20 mouse cellular contexts compared by ENCODE assay signal in the genomic region with DNA sequence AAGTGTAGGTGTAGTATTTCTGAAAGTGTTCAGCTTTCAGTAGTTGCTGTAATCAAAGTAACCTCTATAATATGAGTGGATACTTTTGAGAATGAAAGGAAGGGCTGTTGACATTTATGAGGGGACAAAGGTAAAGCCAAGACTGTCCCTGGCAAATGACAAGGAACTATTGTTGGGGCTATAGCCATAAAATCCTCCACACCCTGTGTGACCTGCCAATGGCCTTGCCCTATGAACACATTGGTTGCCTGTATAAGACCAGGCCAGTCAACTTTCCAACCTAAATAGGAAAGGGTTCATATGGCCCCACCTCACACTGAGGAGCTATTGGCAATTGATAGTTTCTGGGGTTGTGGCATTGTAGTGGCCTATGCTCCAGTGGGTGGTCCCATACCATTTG. TPM values are rescaled to one million over a fixed set of nuclear protein-coding genes. Genes with fewer than 3 reads are reported as not detected.
"Had no signal": no experiment of that assay in that cellular context is flagged by ENCODE, and none has a peak within 500 bp of the region (broad histone marks: within the 10 kb centered on the region; RNA-seq: fewer than 3 reads in every experiment).

No protein-coding gene starts in this region.

- H3K27me3 ChIP-seq: hindbrain, embryonic 12.5 days; limb, embryonic 13.5 days; limb, embryonic 15.5 days had no signal

- H3K4me1 ChIP-seq: heart, embryonic 12.5 days; hindbrain, embryonic 10.5 days; hindbrain, embryonic 12.5 days; limb, embryonic 13.5 days; limb, embryonic 15.5 days had no signal

- DNase-seq: gastrocnemius, postnatal 25 days; heart, adult 2 months; layer of hippocampus, adult 9-11 months; layer of hippocampus, postnatal 36 days had no signal

- H3K9me3 ChIP-seq: heart, embryonic 12.5 days; hindbrain, embryonic 10.5 days; hindbrain, embryonic 12.5 days; limb, embryonic 13.5 days; limb, embryonic 15.5 days; liver, embryonic 12.5 days had no signal

- H3K4me2 ChIP-seq: heart, embryonic 12.5 days; hindbrain, embryonic 12.5 days; hindbrain, embryonic 14.5 days; limb, embryonic 13.5 days; limb, embryonic 15.5 days; liver, embryonic 12.5 days had no signal

- H3K4me3 ChIP-seq: gastrocnemius, adult 2 months; heart, adult 2 months; heart, embryonic 12.5 days; hindbrain, embryonic 10.5 days; hindbrain, embryonic 12.5 days; limb, embryonic 13.5 days; limb, embryonic 15.5 days; liver, embryonic 12.5 days had no signal

- H3K36me3 ChIP-seq: heart, embryonic 12.5 days; hindbrain, embryonic 10.5 days; hindbrain, embryonic 12.5 days; limb, embryonic 13.5 days; limb, embryonic 15.5 days; liver, embryonic 12.5 days had no signal

- H3K27ac ChIP-seq: gastrocnemius, adult 2 months; heart, adult 2 months; hindbrain, embryonic 10.5 days; hindbrain, embryonic 12.5 days; hindbrain, embryonic 14.5 days; limb, embryonic 13.5 days; limb, embryonic 15.5 days; liver, embryonic 12.5 days had no signal

- H3K9ac ChIP-seq: forebrain, postnatal 0 days; heart, embryonic 12.5 days; hindbrain, embryonic 12.5 days; hindbrain, embryonic 14.5 days; limb, embryonic 13.5 days; limb, embryonic 15.5 days; liver, embryonic 12.5 days had no signal

- ATAC-seq: forebrain, postnatal 0 days; hindbrain, embryonic 16.5 days; inflammation-experienced regulatory T-cells, adult 6 months; liver, embryonic 12.5 days had no signal

RNA-seq across cellular contexts. Expression of a gene that starts 0.9 kb away (rescaled TPM):
- polyA plus RNA-seq: heart, adult 2 months; heart, embryonic 12.5 days; heart, embryonic 14.5 days; hindbrain, embryonic 10.5 days; hindbrain, embryonic 12.5 days; hindbrain, embryonic 14.5 days; hindbrain, embryonic 16.5 days; inflammation-experienced regulatory T-cells, adult 6 months; kidney, embryonic 14.5 days; kidney, embryonic 16.5 days; limb, embryonic 11.5 days; limb, embryonic 13.5 days; limb, embryonic 15.5 days; liver, adult 2 months; liver, embryonic 12.5 days had no signal

RNA-seq across cellular contexts. Expression of a gene that starts 7.1 kb away (rescaled TPM):
- polyA plus RNA-seq: heart, adult 2 months; heart, embryonic 12.5 days; heart, embryonic 14.5 days; hindbrain, embryonic 10.5 days; hindbrain, embryonic 12.5 days; hindbrain, embryonic 14.5 days; inflammation-experienced regulatory T-cells, adult 6 months; kidney, embryonic 14.5 days; kidney, embryonic 16.5 days; limb, embryonic 11.5 days; limb, embryonic 13.5 days; limb, embryonic 15.5 days; liver, embryonic 12.5 days had no signal

RNA-seq across cellular contexts. Expression of a gene that starts 27.7 kb away (rescaled TPM):
- polyA plus RNA-seq: inflammation-experienced regulatory T-cells, adult 6 months; liver, adult 2 months had no signal

RNA-seq across cellular contexts. Expression of a gene that starts 30.1 kb away (rescaled TPM):
- polyA plus RNA-seq: heart, embryonic 14.5 days; liver, adult 2 months had no signal

RNA-seq across cellular contexts. Expression of a gene that starts 45.7 kb away (rescaled TPM):
- polyA plus RNA-seq: heart, embryonic 12.5 days; inflammation-experienced regulatory T-cells, adult 6 months; liver, embryonic 12.5 days had no signal
